Mouse (Mus musculus) liver, adult 2 months (tissue): ENCODE results near the gene Smad3.

Experiments used
- CTCF ChIP-seq: fragments of 200-500 bp; IDR thresholded peaks from 2 replicates; pipeline ENCODE4 v1.5.1; 2011; ENCODE audit warnings: low read depth, low read length, control low read depth
- POLR2A ChIP-seq: fragments of 200-500 bp; IDR thresholded peaks from 2 replicates; pipeline ENCODE4 v1.6.1; 2011; ENCODE audit warnings: low read length, control low read depth; ENCODE audit not compliant: insufficient read depth; ENCODE audit errors: extremely low read depth

DNA sequence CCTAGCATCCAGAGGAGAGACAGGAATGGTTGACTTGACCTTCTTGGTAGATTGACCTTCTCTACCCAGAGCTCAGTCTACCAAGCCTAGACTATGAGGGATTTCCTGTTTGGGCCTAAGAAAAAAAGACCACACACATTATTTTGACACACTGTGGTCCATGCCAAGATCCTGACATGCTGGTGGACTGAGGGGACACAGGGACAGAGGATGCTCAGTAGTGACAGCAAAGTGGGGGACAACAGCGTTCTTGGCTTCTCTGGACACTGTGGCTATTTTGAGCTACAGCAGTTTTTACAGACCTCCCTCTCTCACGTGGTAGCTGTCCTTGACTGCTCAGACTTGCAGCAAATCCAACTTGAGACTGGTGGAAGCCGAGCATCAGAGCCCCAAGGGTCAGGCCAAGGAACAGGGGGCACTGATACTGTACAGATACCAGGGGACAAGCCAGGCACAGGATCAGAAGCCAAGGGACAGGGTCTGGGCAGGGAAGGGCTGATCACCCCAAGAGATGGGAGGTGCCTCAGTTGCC, 40.3 kb downstream of the Smad3 start:
- TF ChIP-seq CTCF: no peak
- TF ChIP-seq POLR2A: no peak
